In the genomic region with DNA sequence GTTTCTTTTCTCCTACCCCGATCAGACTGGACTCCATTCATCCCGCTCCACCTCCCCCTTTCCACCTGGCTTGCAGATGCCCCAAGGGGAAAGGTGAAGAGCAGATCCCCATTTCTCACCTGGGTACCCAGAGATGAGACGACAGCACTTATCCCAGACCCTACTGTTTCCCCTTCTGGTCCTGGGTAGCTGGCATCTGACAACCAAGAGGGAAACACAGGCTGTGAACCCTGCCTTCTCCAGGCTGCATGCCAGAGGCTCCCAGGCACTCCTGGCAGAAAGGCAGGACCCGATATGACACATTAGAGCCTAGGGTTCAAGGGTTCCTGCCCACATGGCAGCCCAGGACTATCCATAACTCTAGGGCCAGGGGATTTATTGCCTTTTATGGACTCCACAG, we compare ENCODE assay signal across 24 mouse cellular contexts. TPM values are rescaled to one million over a fixed set of nuclear protein-coding genes. Genes with fewer than 3 reads are reported as not detected.
DNase-seq lines count a peak whose midpoint lies in the region; ATAC-seq and TF ChIP-seq lines count a peak whose summit lies in the region.
"Had no signal": no experiment of that assay in that cellular context is flagged by ENCODE, and none has a peak within 500 bp of the region (broad histone marks: within the 10 kb centered on the region; RNA-seq: fewer than 3 reads in every experiment).

No protein-coding gene starts in this region.

- H3K4me1 ChIP-seq in cerebellum, adult 2 months (ENCODE audit: control insufficient read depth, insufficient read depth, low read length): peaks cover 4% of the 10 kb centered on the region; the same call in 1 of the 2 replicates
- H3K4me1 ChIP-seq in kidney, embryonic 16.5 days (ENCODE audit: insufficient read depth, low read length): peaks cover 47% of the 10 kb centered on the region
- peaks cover 40% of the 10 kb centered on the region for H3K4me1 ChIP-seq in limb, embryonic 12.5 days (replicated peaks)
- H3K4me1 ChIP-seq in limb, embryonic 10.5 days: peaks cover 22% of the 10 kb centered on the region

- WGBS in cerebellum, adult 2 months: 10% methylated on average over 4 of the region's 4 CpGs
- WGBS in kidney, embryonic 16.5 days: 69% methylated on average over 4 of the region's 4 CpGs
- WGBS in limb, embryonic 12.5 days: 76% methylated on average over 4 of the region's 4 CpGs
- WGBS in limb, embryonic 10.5 days: 83% methylated on average over 4 of the region's 4 CpGs

- no peak overlapping the region for H3K4me2 ChIP-seq in kidney, embryonic 16.5 days (replicated peaks; ENCODE audit: low read depth, low read length)
- H3K4me2 ChIP-seq in limb, embryonic 12.5 days: no peak overlapping the region
- H3K4me2 ChIP-seq: embryonic facial prominence, embryonic 13.5 days; forebrain, embryonic 12.5 days; hindbrain, embryonic 14.5 days had no signal

- no peaks in the 10 kb centered on the region for H3K9me3 ChIP-seq in kidney, embryonic 16.5 days (ENCODE audit: low read length)
- no peaks in the 10 kb centered on the region for H3K9me3 ChIP-seq in limb, embryonic 12.5 days
- H3K9me3 ChIP-seq in limb, embryonic 10.5 days (replicated peaks): no peaks in the 10 kb centered on the region
- H3K9me3 ChIP-seq: embryonic facial prominence, embryonic 13.5 days; forebrain, embryonic 12.5 days; G1E; heart, embryonic 10.5 days had no signal

- no peak for ATAC-seq in kidney, embryonic 16.5 days (ENCODE audit: low FRiP score, low TSS enrichment)
- ATAC-seq in limb, embryonic 12.5 days (ENCODE audit: insufficient number of reproducible peaks, insufficient read depth, low FRiP score, low TSS enrichment, low read depth): peak; percentile 26; the same call in 1 of the 2 replicates
- ATAC-seq: CD4-positive, CD25-positive, alpha-beta regulatory T cell, adult 4 months; forebrain, embryonic 16.5 days; inflammation-experienced regulatory T-cells, adult 6 months had no signal

- H3K36me3 ChIP-seq in kidney, embryonic 16.5 days (ENCODE audit: insufficient read depth, low read length): no peaks in the 10 kb centered on the region
- no peaks in the 10 kb centered on the region for H3K36me3 ChIP-seq in limb, embryonic 12.5 days
- no peaks in the 10 kb centered on the region for H3K36me3 ChIP-seq in limb, embryonic 10.5 days
- H3K36me3 ChIP-seq: embryonic facial prominence, embryonic 13.5 days; forebrain, embryonic 12.5 days; G1E; heart, embryonic 10.5 days had no signal

- TF ChIP-seq POLR2A in cerebellum, adult 2 months (IDR thresholded peaks at IDR 0.05; ENCODE audit: borderline replicate concordance, insufficient read depth, low read length): no peak

- peak; percentile 10 to 31 for DNase-seq in cerebellum, adult 2 months
- no peak for DNase-seq in cerebellum, adult 18-20 months
- peak; percentile 7 to 15 for DNase-seq in cerebellum, postnatal 36 days
- no peak for DNase-seq in cerebellum, adult 9-11 months
- peak; percentile 7 for DNase-seq in kidney, adult 9 months
- no peak for DNase-seq in limb, embryonic 10.5 days (ENCODE audit: low spot score)
- DNase-seq: adrenal gland, adult 8-10 months; adrenal gland, postnatal 36 days; B cell, adult 2 months; cerebellum, adult 8-10 months; gastrocnemius, postnatal 10 days; heart, adult 18-20 months; heart, postnatal 10 days; heart, postnatal 4 days had no signal

- H3K9ac ChIP-seq in kidney, embryonic 16.5 days (replicated peaks; ENCODE audit: low read length): no peak overlapping the region
- no peak overlapping the region for H3K9ac ChIP-seq in limb, embryonic 12.5 days (replicated peaks)
- H3K9ac ChIP-seq: embryonic facial prominence, embryonic 13.5 days; forebrain, embryonic 12.5 days; hindbrain, embryonic 14.5 days had no signal

- H3K27me3 ChIP-seq in cerebellum, adult 2 months (ENCODE audit: control insufficient read depth, insufficient read depth, low read length): no peaks in the 10 kb centered on the region
- H3K27me3 ChIP-seq in kidney, embryonic 16.5 days (ENCODE audit: insufficient read depth, low read length): no peaks in the 10 kb centered on the region
- H3K27me3 ChIP-seq in limb, embryonic 12.5 days: peaks cover 11% of the 10 kb centered on the region; the same call in 1 of the 2 replicates
- peaks cover 44% of the 10 kb centered on the region; the same call in 1 of the 2 replicates for H3K27me3 ChIP-seq in limb, embryonic 10.5 days (ENCODE audit: low read depth, poor library complexity, severe bottlenecking)
- H3K27me3 ChIP-seq: embryonic facial prominence, embryonic 13.5 days; forebrain, embryonic 12.5 days had no signal

- H3K4me3 ChIP-seq in cerebellum, adult 2 months (replicated peaks; ENCODE audit: insufficient read depth, low read depth, low read length): no peak overlapping the region
- no peak overlapping the region for H3K4me3 ChIP-seq in kidney, embryonic 16.5 days (ENCODE audit: low read length)
- H3K4me3 ChIP-seq in limb, embryonic 12.5 days (replicated peaks): no peak overlapping the region
- no peak overlapping the region for H3K4me3 ChIP-seq in limb, embryonic 10.5 days
- H3K4me3 ChIP-seq: embryonic facial prominence, embryonic 13.5 days; forebrain, embryonic 12.5 days; heart, embryonic 10.5 days had no signal

- TF ChIP-seq CTCF in cerebellum, adult 2 months (IDR thresholded peaks at IDR 0.05; ENCODE audit: borderline replicate concordance, insufficient read depth, low read depth, low read length): no peak

- no peak overlapping the region for H3K27ac ChIP-seq in cerebellum, adult 2 months (ENCODE audit: insufficient read depth, low read length)
- H3K27ac ChIP-seq in kidney, embryonic 16.5 days (ENCODE audit: low read length): no peak overlapping the region
- H3K27ac ChIP-seq in limb, embryonic 12.5 days: no peak overlapping the region
- H3K27ac ChIP-seq in limb, embryonic 10.5 days: no peak overlapping the region
- H3K27ac ChIP-seq: embryonic facial prominence, embryonic 13.5 days; forebrain, embryonic 12.5 days; heart, embryonic 10.5 days; hindbrain, embryonic 14.5 days had no signal

RNA-seq across cellular contexts. Expression of gene Bmpr1b, which starts 56.0 kb away (rescaled TPM):
- polyA plus RNA-seq in cerebellum, adult 2 months (2012; rRNA removed): 6.0 and 6.4 TPM in 2 replicates
- polyA plus RNA-seq in kidney, embryonic 16.5 days (2015; fragmentation: Nextera tagmentation; extraction: Ambion mirVana): 8.8 and 10.0 TPM in 2 replicates
- 17.9 and 18.1 TPM in 2 replicates for polyA plus RNA-seq in limb, embryonic 12.5 days (2016; fragmentation: Nextera tagmentation; extraction: Ambion mirVana)
- polyA plus RNA-seq in limb, embryonic 10.5 days (2016; fragmentation: Nextera tagmentation; extraction: Ambion mirVana): 5.1 and 7.2 TPM in 2 replicates
- polyA plus RNA-seq: CD4-positive, CD25-positive, alpha-beta regulatory T cell, adult 4 months; G1E; inflammation-experienced regulatory T-cells, adult 6 months had no signal

Comparison
In these comparisons a context has a peak if more than half of its experiments do, and no peak if none do; other contexts are left out.
1. DNase-seq: peak in cerebellum, adult 2 months (2 of 2), cerebellum, postnatal 36 days (2 of 2) and kidney, adult 9 months (single experiment); none in cerebellum, adult 18-20 months (0 of 2), cerebellum, adult 9-11 months (single experiment) and limb, embryonic 10.5 days (single experiment).